Mouse (Mus musculus) retina, postnatal 1 day (tissue): ENCODE measurements at regions not wholly inside any gene's neighbourhood (a gene's known extent, or its start where the extent isn't known, plus 50 kb on each side); places are given as distances from the start of the nearest gene placed in this dataset.

ENCODE experiments used
- DNase-seq: peaks from one replicate; pipeline ENCODE4 v3.0.0-alpha.2; 2012

DNA sequence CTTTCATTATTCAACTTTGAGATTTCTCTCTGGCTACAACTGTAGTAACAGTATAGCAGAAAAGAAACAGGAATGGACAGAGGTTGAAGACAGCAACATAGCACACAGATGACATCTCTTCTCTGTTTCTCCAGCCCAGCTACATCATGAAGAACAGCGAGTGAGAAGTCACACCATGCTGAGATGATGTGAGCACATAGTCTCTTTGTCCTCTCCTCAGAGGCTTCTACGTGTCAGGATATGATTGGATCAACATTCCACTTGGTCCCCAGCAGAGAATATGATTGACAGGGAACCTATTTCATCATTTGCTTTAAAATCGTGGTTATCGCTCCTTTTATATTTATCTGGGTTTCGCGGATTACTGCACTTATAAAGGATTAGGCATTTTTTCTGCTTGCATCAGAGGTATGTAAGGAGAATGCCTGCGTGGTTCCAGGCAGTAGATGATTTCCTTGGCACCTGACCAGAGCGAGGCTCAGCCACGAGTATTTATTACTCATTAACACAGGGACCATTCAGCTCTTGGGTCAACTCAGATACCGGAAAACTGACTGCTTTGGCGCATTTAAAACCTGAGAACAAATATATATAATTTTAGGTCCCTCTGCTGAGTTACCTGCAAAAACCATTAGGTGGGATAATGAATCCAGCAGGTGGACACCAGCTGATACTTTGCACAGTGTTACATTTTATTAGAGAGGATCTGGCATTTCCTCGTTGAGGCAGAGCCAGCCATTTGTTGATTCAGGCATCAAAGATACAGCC lies 237.9 kb upstream of the Gm5148 start:
- DNase-seq: no peak

DNA sequence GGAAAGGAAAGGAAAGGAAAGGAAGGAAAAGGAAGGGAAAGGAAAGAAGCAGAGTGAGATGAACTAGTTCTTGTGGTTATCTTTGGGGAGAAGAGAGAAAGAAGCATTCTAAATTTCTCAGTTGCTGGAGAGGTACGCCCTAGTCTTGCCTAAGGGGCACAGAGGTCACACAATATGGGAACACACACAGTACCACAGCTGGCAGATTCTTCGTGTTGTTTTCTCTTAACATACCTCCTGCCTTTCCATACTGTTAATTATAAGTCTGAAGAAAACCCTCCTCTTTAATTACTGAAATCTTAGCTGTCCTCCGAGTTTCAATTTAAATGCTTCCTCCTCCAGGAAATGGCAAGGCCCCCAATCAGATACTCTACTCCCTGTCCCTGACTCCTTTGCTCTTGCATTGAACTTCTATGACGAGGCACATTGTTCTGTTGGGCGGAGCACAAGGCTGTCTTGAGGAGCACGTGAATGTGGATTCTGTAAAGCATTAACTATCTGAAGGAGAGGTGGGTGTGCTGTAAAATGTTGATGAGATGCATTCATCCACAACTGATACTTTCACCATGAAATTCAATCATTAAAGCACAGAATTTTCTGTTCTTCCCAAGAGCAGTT lies 234.2 kb upstream of the Gm5148 start:
- no peak for DNase-seq

DNA sequence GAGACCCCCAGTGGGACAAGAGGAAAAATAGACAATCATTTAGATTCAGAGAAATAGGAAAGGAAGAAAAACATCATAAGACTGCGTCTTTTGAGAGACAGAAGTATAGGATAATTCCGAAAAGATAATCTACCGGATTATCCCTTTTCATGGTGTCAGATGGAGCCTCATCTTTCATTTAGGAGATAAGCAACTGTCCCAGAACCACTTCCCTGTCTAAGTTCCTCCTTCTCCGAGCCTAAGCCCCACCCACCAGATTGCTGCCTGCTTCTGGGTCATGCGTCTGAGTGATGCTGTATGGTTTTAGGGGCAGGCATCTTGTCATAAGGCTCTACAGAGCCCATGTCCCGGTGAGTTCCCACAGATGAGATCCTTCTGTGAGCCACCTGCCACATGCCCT lies 232.3 kb upstream of the Gm5148 start:
- DNase-seq: no peak

DNA sequence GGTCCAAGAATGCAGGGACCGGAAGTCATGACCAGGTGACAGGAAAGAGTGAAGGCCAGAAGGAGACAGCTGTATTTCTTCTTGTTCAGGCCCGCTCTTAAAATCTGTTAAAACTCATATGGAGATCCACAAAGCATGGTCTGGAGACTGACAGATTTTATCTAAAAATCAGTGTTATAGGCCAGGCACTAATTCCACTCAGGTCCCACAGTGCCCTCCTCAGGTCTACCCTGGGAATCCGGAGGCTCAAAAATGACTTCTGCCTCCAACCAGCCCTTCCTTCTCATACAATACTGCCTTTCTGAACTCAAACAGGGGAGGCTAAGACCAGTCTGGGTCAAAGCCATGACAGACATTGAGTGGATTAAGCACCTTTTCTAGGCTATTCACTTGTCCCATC lies 228.6 kb upstream of the Gm5148 start:
- DNase-seq: no peak

DNA sequence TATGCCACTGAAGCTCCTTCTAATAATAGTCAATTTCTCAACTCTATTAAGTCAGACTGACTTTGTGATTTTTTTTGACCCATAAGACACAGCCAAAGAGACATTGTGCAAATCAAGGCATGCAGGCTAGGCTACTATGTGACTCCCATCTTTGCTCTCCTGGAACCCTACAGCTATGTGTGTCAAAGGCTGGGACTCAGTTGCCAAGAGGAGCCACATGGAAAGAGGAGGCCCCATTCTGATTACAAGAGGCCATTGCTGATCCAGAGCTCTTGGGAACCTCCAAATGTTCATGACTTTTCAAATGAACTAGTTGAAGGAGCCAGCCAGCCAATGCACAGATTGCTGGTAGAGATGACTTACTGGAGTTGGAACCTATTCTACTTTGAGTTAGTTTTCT lies 228.0 kb upstream of the Gm5148 start:
- no peak for DNase-seq

DNA sequence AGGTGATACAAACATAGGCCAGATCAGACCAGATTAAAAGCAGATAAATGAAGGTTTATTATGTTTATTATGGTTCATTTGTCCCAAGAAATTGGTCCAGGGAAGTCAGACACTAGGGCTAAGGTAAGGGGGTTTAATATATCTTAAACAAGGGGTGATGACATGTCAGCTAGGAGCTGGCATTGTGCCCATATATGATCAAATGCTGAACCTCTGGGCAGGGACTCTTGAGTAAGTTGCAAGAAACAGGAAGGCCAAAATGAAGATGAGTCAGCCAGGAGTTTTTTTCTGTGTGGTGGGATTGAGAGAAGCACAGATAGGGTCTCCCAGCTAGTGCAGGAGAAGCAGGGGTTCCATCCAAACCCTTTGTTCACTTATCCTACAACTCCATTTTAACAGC lies 219.4 kb upstream of the Gm5148 start:
- DNase-seq: no peak

DNA sequence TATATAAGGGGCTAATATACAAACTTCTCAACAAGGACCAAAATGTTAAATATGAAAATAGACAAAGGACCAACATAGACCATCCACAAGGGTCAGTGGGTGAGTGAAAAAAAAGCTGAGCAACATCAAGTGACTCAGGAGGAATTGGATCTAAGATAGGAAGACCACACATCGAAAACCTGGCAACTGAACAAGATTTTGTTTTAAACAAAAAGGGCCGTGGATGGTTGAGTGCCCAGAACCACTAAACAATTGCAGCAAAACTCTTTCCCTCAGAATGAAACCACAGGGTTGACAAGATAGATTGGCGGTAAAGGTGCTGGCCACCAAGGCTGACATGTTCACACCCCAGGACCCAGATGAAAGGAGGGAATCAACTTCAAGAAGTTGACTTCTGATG lies 215.7 kb upstream of the Gm5148 start:
- DNase-seq: no peak

DNA sequence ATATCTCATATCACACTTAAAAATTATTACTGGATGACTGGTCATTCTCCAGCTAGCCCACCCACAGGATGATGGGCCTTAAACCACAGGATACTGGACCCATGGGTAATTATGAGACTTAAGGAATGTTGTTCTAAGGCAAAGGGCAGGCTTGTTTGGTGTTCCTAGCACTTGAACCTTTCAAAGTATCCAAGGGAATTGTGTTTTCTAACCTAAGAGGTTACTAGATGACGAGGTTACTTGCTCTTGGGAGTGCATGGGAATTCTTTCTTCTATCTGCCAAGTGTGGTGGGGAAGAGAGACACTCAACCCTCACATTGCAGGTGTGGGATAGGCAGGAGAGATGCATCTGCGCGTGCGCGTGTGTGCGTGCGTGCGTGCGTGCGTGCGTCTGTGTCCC lies 214.6 kb upstream of the Gm5148 start:
- no peak for DNase-seq

DNA sequence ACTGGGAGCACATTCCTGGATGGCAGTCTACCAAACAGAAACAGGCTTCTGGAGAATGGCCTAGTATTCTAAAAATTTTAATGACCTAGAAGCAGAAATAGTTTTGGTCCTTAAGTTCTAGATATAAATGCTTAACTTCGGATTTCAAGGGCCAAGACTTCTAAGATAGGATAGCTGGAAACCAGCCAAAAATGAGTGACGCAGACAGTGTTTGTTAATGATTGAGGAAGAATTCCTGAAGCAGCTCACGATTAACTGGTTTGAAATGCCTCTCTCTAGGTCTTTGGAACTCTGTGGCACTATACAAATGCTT lies 213.9 kb upstream of the Gm5148 start:
- no peak for DNase-seq

DNA sequence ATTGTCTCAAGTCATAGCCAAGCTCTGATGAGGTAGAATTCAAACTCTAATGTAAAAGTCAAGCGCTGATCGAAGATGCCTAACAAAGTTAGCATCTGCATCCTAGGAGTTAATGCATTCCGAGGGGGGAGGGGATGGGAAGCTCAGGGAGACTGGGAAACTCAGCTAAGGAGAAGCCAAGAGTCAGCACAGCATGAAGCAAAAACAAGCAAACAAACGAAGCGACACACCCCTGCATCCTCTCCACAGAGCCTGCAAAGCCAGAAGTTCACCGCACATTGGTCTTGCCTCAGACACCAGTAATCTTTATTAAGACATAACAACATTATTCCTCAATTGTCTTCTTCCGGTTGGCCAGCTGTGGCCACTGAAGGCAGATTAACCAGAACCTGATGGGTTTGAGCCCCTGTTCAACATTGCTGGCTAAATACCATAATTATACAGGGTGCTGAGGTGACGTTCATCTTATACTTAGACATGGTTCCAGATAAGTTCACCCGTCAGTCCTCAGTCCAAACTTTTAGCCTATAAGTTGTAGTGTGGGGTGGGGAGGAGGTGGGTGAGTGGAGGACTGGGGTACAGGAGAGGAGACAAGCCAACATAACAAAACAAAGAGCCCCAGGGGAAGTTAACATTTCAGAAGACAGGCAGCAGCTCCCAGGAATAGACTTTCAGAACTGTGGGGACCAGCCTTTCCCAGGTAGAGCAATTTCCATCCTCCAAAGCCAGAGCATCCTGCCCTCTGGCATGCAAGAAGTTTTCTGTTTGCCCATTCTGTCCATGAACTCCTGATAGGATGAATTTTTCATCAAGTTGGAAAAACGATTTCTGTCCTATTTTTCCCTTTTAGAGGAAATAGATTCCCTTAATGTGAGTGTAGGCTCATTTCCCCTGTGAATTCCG lies 213.3 kb upstream of the Gm5148 start:
- no peak for DNase-seq

DNA sequence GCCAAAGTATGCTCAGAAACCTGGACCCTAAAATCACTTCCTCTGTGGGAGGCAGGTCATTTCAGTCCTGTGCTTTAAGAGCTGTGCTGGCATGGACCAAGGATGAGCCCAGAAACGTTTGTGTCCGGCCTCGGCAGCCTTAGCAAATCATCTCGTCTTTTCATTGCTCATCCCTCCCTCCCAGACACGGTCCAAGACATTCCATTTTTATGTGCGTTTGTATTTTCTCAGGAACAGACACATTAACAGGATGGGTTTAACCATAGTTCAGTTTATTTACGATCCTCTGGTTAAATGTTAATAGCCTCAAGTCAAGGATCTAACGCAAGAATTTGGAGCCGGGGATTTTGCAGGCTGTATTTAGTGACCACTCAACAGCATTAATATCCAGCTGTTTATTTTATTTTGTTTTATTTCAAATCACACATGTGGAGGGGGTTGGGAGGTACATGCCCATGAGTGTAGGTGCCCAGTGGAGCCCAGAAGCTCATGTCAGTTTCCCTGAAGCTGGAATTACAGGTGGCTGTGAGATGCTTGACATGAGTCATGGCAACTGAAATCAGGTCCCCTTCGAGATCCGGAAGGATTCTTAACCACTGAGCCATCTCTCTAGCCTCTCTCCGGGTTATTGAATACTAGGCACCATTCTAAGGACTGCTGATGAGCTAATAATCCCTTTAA lies 212.1 kb upstream of the Gm5148 start:
- no peak for DNase-seq

DNA sequence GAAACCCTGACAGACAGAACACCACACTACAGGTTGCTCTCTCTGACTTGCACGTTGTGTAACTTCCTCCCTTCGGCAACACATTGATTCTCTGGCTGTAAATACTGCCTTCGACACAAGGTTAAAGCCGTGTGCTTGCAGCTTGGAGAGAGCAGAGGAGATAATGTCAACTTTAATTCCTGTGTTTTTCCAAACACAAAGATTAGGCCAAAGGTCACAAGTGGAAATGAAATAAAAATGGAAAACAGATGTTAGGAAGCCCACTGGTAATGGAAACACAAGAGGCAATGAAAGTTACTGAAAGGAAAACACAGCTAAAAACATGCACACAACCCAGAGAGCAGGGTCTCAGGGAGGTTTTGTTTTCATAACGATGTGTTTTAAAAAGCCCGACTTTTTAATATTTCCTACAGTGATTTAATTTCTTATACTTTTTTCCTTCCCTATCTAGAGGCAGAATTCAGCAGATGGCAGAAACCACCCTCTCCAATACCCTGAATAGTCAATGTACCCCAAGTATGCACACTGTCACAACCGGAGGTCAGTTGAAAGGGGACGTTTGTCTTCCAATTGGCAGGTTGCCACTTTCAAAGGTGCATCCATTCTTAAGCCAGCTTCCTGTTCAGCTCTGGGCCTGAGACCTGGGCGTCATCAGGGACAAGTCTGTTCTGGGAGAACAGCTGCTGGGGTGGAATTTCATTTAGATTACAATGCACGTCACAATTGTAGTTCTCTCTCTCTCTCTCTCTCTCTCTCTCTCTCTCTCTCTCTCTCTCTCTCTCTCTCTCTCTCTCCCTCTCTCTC lies 210.8 kb upstream of the Gm5148 start:
- no peak for DNase-seq

DNA sequence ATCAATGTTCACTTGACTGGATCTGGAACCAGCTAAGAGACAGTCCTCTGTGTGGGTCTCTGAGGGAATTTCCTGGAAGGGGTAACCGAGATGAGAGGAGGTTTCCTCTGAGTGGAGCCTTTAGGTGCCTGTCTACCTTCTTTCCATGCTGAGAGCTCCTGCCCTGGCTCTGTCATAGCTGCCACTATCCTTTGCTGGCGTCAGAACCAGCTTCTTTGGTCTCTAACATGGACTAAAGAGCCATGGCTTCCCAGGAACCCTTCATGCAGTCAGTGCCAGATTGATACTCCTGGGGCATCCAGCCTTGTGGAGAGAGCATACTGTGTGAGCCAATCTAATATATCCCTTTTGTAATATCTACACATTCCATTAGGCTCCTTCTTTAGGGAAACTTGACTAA lies 209.9 kb upstream of the Gm5148 start:
- DNase-seq: no peak

DNA sequence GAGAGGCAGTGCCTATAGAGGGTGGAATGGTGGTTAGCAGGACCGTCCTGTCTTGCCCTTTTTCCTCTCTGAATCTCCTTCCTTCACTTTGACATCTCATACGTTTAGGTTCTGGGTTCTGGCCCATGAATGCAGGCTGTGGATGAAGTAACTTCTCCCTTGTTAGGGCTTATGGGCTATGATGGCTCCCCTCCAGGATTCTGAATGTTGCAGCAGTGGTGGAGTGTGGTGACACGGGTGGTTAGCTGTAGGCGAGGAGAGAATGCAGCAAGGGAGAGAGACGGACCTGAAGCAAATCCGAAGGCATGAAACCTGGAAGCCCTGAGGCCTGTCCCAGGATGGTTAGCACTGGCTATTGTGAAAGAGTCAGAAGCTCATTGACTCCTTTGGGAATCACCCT lies 204.4 kb upstream of the Gm5148 start:
- no peak for DNase-seq

DNA sequence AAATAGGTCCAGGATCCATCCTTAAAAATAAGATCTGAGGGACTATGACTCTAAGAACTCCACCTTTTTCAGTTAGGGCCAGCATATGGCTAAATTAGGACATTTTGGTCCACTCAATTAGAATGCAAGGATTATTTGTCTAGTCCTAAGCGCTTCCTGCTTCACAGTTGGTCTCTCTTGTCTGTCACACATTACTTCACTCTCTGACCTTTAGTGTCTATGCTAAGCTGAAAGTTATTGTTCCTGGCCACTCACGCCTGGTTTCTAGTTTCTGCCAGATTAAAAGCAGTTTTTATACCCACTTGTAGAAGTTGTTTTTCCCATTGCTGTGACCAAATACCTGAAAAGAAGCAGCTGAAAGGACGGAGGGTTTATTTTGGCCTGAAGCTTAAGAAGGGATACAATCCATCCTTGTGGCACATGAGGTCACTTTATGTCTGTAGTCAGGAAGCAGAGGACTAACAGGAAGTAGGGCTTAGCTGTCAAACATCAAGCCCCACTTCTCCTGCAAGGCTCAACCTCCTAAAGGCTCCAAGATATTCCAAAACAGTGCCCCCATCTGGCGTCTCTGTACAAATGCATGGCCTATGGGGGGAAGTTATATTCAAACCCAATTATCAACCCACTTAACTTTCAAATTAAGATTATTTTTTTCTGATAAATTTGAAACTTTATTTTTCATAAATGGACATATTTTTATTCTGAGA lies 195.3 kb upstream of the Gm5148 start:
- DNase-seq: no peak

DNA sequence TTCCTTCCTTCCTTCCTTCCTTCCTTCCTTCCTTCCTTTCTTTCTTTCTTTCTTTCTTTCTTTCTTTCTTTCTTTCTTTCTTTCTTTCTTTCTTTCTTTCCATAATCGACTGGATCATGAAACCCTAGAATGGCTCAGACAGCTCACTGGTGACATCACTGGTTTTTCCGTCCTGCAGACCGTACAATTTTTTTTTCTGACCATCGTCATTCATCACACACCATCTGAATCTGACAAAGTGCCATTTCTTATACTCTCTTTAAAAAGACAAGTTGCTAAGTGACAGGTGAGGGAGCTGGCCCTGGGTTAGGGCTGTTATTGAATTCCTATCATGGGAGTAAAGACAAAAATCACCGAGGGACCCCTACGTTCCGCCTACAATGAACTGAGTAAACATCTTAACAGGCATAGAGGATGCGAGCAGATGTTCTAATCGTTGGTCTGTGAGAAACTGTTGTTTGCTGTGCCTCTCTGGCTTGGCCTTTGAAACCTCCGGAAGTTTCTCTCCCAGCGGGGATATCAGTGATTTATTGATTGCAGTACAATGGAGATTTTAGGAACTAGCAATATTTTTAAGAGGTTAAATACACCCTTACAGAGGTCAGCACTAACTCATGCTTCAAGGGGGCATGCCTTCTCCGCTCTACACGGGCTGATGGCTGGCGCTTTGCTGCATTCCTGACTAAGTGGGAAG lies 192.6 kb upstream of the Gm5148 start:
- no peak for DNase-seq

DNA sequence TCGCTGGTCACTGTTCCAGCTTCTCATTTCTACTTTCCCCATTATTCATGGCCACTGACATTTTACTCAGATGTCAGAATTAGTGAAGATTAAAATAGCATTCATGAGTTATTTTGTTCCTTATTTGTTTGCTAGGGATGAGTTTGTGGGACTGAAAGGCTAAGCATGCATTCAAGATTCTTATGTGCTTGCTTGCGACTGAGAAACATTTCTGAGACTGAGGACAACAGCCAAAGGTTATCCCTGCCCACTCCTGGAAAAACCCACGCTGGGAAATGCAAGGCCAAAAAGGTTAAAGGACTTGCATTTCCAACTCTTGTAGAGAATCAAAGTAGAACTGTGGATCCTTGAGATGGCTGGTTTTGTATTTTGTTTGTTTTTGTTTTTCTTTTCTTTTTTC lies 192.0 kb upstream of the Gm5148 start:
- DNase-seq: no peak

DNA sequence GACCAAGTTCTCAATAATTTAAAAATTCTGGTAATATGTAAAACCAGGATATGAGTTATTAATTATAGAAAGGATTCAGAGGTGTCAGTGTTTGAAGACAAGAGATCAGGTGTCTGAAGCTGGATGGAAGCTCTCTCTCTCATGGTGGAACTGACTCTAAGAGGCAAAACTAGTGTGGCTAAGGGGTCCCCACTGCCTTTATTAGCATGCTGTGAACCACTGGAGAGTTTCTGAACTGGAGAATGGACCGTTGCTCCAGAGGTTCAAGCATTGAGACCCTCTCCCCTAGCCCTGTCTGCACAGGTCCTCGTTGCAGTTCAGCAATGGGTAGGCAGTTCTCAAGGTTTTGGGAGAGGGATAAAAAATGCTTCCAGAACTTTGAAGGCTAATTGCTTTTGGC lies 191.4 kb upstream of the Gm5148 start:
- DNase-seq: no peak

DNA sequence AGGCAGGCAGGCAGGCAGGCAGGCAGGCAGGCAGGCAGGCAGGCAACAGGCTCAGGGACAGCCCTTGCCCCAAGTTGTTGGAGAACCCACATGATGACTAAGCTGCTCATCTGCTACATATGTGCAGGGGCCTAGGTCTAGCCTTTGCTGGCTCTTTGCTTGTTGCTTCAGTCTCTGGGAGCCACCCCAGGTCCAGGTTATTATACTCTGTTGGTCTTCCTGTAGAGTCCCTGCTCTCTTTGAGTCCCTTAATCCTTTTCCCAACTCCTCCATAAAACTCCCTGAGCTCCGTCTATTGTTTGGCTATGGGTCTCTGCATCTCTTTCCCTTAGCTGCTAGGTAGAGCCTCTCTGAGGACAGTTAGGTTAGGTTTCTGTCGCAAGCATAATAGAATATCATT lies 189.8 kb upstream of the Gm5148 start:
- DNase-seq: no peak

DNA sequence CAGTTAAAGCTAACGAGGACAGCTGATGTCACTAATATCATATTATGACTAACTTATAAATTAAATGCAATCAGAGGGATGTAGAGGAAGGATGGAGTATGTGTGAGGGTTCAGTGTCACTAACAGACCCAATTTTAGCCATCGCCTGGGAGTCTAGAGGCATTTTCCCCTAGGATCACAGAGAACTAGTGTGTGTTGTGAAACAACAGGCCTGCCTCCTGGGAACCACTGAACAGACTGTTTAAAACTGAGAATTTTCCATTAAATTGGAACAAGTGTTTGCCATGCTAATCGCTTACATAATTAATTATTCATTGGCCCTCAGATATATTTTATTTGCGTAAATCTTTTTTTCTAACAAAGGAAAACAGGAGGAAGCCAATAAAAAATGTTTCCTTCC lies 185.5 kb upstream of the Gm5148 start:
- DNase-seq: no peak

DNA sequence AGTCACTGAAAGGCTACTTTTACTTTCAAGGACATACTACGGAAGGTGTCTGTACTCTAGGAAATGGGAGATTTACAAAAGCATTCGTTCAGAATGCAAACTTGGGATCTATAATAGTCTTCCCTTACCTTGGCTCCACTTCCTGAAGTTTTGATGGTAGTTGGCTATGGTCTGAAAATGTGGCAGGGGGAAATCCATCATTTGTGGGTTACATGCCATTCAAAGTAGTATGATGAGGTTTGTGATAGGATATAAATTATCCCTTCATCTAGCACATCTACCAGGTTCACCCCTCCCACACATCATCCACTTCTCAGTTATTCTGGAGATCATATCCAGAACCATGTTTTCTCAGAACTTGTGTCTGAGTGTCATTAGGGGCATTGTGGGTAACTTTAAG lies 184.7 kb upstream of the Gm5148 start:
- DNase-seq: no peak
